Mouse (Mus musculus): ENCODE results near the gene Pdk2.

- no peak for TF ChIP-seq CTCF (IDR thresholded peaks at IDR 0.05; ENCODE audit: control insufficient read depth, insufficient read depth, insufficient replicate concordance, low read depth, low read length)
- no peak for TF ChIP-seq POLR2A (IDR thresholded peaks at IDR 0.05; ENCODE audit: control insufficient read depth, low read depth, low read length)
Observed at GRCm38 (mm10) chr11:95004136-95004936, 36.8 kb downstream of the Pdk2 start.

Measured in testis, adult 2 months (tissue).